Mouse (Mus musculus) kidney, adult 8-10 months (tissue): ENCODE measurements around the gene Prep.

Source experiments
- DNase-seq, 2 experiments: peaks; one replicate each; pipeline ENCODE4 v3.0.0; 2022

Gene Prep

GRCm38 (mm10) chr10:45066931-45067308, at the start of gene Prep:
Gene Prep (plus strand): TSS chr10:45067203.
- peak; percentile 92 for DNase-seq

GRCm38 (mm10) chr10:45017352-45017751, 49.7 kb upstream of the Prep start:
- DNase-seq = no peak

- DNase-seq = peak; percentile 38 to 47
Measured at GRCm38 (mm10) chr10:45017851-45018250, 49.2 kb upstream of the Prep start.

GRCm38 (mm10) chr10:45019418-45019817, 47.6 kb upstream of the Prep start:
- DNase-seq = no peak

GRCm38 (mm10) chr10:45019849-45020248, 47.2 kb upstream of the Prep start:
- no peak for DNase-seq

GRCm38 (mm10) chr10:45020291-45020690, 46.7 kb upstream of the Prep start:
- DNase-seq = no peak

- no peak for DNase-seq
Measured at GRCm38 (mm10) chr10:45025184-45025583, 41.8 kb upstream of the Prep start.

GRCm38 (mm10) chr10:45026935-45027334, 40.1 kb upstream of the Prep start:
- DNase-seq = no peak

GRCm38 (mm10) chr10:45045268-45045928, 21.6 kb upstream of the Prep start:
- DNase-seq = peak; percentile 55 to 82

- DNase-seq = no peak
Measured at GRCm38 (mm10) chr10:45048158-45048557, 18.8 kb upstream of the Prep start.

- DNase-seq = peak; percentile 28 to 38
Measured at GRCm38 (mm10) chr10:45048622-45049021, 18.4 kb upstream of the Prep start.

- DNase-seq = peak; percentile 62 to 82
Measured at GRCm38 (mm10) chr10:45051125-45051744, 15.8 kb upstream of the Prep start.

GRCm38 (mm10) chr10:45058361-45058760, 8.6 kb upstream of the Prep start:
- no peak for DNase-seq

- no peak for DNase-seq
Measured at GRCm38 (mm10) chr10:45060841-45061240, 6.2 kb upstream of the Prep start.

GRCm38 (mm10) chr10:45066131-45066930, 672 bp upstream of the Prep start:
- no peak for DNase-seq

- no peak for DNase-seq
Measured at GRCm38 (mm10) chr10:45067436-45067925, 478 bp downstream of the Prep start.

- DNase-seq = no peak
Measured at GRCm38 (mm10) chr10:45069557-45069956, 2.6 kb downstream of the Prep start.

- no peak for DNase-seq
Measured at GRCm38 (mm10) chr10:45070362-45070761, 3.4 kb downstream of the Prep start.

GRCm38 (mm10) chr10:45070929-45071813, 4.2 kb downstream of the Prep start:
- peak; percentile 15 to 32 for DNase-seq

- no peak for DNase-seq
Measured at GRCm38 (mm10) chr10:45072339-45072738, 5.3 kb downstream of the Prep start.

- DNase-seq = no peak
Measured at GRCm38 (mm10) chr10:45074543-45074942, 7.5 kb downstream of the Prep start.

GRCm38 (mm10) chr10:45075491-45076051, 8.6 kb downstream of the Prep start:
- DNase-seq = no peak
